Mouse (Mus musculus): ENCODE measurements around the gene Pdik1l.

- TF ChIP-seq CTCF (IDR thresholded peaks at IDR 0.05; ENCODE audit: extremely low read depth, insufficient read depth, low read length) (no peak), POLR2A (IDR thresholded peaks at IDR 0.05; ENCODE audit: extremely low read depth, insufficient read depth, low read length) (no peak)
Observed at GRCm38 (mm10) chr4:134238279-134238651, 49.4 kb downstream of the Pdik1l start, which contains the start of gene Cnksr1.

Measured in cortical plate, adult 2 months (tissue).